Mouse (Mus musculus) midbrain, embryonic 12.5 days (tissue): Measurements from ENCODE around the gene Pip5k1c. TPM values are rescaled to one million over a fixed set of nuclear protein-coding genes. Genes with fewer than 3 reads are reported as not detected.
A peak's percentile ranks its signal among the peaks of the same experiment; 100 is the strongest.

Source experiments
- ATAC-seq: fragments of 200-750 bp; cut with Nextera tagmentation; 2 replicates; pipeline ENCODE4 v1.8.0; 2017; ENCODE audit warnings: low read depth, moderate TSS enrichment, moderate library complexity; ENCODE audit not compliant: low FRiP score
- H3K27ac ChIP-seq: fragments of 300-500 bp; sonication (generic); replicated peaks from 2 replicates; pipeline ENCODE4 v1.5.1; 2016; ENCODE audit warnings: mild to moderate bottlenecking
- H3K27me3 ChIP-seq: fragments of 300-500 bp; sonication (generic); 2 replicates; pipeline ENCODE4 v1.6.1; 2016; ENCODE audit warnings: mild to moderate bottlenecking
- H3K36me3 ChIP-seq: fragments of 300-500 bp; sonication (generic); 2 replicates; pipeline ENCODE4 v1.6.1; 2016
- H3K4me1 ChIP-seq: fragments of 300-500 bp; sonication (generic); 2 replicates; pipeline ENCODE4 v1.6.1; 2016
- H3K4me2 ChIP-seq: fragments of 300-500 bp; sonication (generic); replicated peaks from 2 replicates; pipeline ENCODE4 v1.6.1; 2016; ENCODE audit warnings: mild to moderate bottlenecking, moderate library complexity
- H3K4me3 ChIP-seq: fragments of 300-500 bp; sonication (generic); 2 replicates; pipeline ENCODE4 v1.5.1; 2016; ENCODE audit warnings: mild to moderate bottlenecking
- H3K9ac ChIP-seq: fragments of 300-500 bp; sonication (generic); replicated peaks from 2 replicates; pipeline ENCODE4 v1.6.1; 2016; ENCODE audit warnings: mild to moderate bottlenecking, moderate library complexity
- H3K9me3 ChIP-seq: fragments of 300-500 bp; sonication (generic); 2 replicates; pipeline ENCODE4 v1.6.1; 2016; ENCODE audit warnings: mild to moderate bottlenecking
- WGBS: fragments of 180-500 bp; shearing (Covaris S2); methylation state at CpG from one replicate; pipeline ENCODE4 v1.1.7; 2016; 5-methylcytosine and 5-hydroxymethylcytosine counted together
- polyA plus RNA-seq: library from polyadenylated mRNA; unstranded; fragments of >200 nt; fragmentation: Nextera tagmentation; extraction: Ambion mirVana; gene quantifications from 2 replicates; pipeline ENCODE4 v1.2.1, GENCODE M21; 2016

The Pip5k1c gene
- polyA plus RNA-seq, 1 experiment from 2014 or later = 89.9 TPM

DNA sequence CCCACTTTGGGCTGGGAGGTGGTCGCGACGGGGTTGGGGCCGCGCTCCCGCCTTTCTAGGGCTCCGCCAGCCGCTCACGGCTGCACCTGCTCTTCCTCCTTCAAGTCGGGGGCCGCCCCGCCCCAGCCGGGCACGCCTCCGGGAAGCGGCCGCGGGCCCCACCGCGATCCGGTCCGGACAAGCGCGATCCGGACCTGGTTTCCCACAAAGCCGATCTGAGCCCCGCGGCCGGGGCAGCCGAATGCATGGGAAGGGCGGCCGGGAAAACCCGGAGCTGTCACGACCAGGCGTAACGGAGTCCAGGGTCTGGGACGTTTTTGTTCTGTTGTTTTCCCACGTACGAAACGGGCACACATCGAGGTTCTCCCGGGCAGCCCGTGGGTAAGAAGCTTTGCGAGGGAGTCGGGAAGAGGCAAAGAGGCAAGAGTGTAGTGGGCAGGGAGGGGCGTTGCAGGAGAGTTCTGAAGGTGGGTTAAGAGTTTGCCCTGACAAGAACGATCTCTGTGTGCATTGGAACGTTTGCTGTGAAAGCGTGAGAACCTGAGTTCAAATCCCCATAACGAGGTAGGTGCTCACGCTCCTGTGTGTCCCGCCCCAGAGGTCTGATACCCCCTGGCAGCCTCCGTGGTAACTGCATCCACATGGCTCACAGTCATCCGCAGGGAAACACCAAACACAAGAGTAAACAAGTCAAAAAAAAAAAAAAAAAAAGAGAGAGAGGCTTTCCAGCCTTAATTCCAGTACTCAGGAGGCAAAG is 6.9 kb upstream of the Pip5k1c start:
- 2% methylated on average over 54 of the region's 54 CpGs for WGBS
- Histone ChIP-seq H3K27ac (no peak overlapping the region), H3K36me3 (no peaks in the 10 kb centered on the region), H3K4me1 (peaks cover 10% of the 10 kb centered on the region; the same call in 1 of the 2 replicates), H3K4me3 (peak overlapping the region; percentile 50), H3K4me2 (peak overlapping the region; percentile 72), H3K9me3 (no peaks in the 10 kb centered on the region), H3K9ac (peak overlapping the region; percentile 56), H3K27me3 (peaks cover 65% of the 10 kb centered on the region)
- peak; percentile 75 for ATAC-seq

DNA sequence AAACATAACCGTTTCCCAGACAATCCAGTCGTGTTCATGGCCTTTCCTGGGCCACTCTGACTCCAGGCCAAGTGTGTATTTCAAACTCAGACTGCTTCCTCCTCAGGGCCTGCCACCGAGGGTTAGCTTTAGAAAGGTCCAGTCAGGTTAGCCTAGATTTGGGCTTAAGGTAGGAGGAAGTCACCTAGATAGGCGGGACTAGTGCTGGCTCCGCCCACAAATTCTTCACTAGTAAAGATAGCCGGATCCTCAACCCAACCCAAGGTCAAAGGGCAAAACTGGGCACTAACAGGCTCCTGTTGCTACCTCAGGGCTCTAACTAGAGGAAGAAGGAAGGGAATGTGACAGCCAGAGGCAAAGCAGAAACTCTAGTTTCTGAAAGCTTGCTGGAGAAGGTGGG is 6.2 kb upstream of the Pip5k1c start:
- Histone ChIP-seq H3K27me3 (peaks cover 65% of the 10 kb centered on the region), H3K36me3 (no peaks in the 10 kb centered on the region), H3K27ac (no peak overlapping the region), H3K9ac (no peak overlapping the region), H3K4me2 (no peak overlapping the region), H3K4me3 (no peak overlapping the region), H3K9me3 (no peaks in the 10 kb centered on the region), H3K4me1 (peaks cover 13% of the 10 kb centered on the region; the same call in 1 of the 2 replicates)
- 48% methylated on average over 6 of the region's 6 CpGs for WGBS
- no peak for ATAC-seq

DNA sequence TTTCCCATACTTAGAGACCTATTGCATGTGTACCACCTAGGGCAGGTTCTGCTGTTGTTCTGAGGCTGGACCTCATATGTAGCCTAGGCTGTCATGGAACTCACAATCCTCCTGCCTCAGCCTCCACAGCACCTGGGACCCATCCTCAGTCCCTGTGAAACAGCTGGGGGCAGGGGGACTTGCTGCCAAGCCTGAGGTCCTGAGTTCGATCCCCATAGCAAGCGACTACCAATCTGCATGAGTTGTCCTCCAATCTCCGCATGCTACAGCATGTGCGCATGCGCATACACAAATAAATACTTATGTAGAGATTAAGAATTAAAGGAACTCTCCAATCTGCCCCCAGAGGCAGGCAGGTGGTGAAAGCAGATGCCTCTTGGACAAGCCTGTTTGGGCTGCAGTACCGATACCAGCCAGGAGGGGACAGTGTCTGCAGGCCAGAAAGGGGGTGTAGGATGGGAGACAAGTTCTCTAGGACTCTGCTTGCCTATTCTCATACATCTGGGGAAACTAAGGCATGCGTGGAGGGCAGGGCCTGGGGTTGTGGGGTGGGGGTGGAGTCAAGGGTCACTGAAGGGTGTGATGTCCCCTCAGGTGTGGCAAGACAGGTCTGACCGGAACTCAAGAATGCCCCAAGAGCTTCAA is 5.1 kb upstream of the Pip5k1c start:
- 61% methylated on average over 8 of the region's 8 CpGs for WGBS
- H3K27me3 ChIP-seq = peaks cover 68% of the 10 kb centered on the region
- no peak overlapping the region for H3K4me2 ChIP-seq
- no peak overlapping the region for H3K9ac ChIP-seq
- no peak for ATAC-seq
- H3K9me3 ChIP-seq = no peaks in the 10 kb centered on the region
- H3K36me3 ChIP-seq = no peaks in the 10 kb centered on the region
- H3K4me1 ChIP-seq = peaks cover 13% of the 10 kb centered on the region; the same call in 1 of the 2 replicates
- no peak overlapping the region for H3K4me3 ChIP-seq
- no peak overlapping the region for H3K27ac ChIP-seq

DNA sequence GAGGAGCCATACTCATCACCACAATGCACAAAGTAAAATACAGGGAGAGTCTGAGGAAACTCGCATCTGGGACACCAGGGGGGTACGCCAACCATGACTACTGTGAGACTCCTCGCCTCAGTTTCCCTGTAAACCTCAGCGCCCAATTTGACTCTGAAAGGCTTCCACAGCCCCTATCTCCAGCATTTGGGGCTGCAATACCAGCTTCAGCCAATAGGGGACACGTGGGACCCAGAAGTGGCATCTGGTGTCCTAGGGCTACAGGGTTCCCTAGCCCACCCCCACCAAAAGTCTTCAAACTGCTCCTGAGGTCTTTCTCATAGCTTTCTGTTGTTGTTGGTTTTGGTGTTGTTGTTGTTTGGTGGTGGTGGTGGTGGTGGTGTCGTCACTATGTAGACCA is 4.2 kb upstream of the Pip5k1c start:
- H3K27me3 ChIP-seq = peaks cover 59% of the 10 kb centered on the region
- H3K9me3 ChIP-seq = no peaks in the 10 kb centered on the region
- H3K4me3 ChIP-seq = no peak overlapping the region
- ATAC-seq = no peak
- H3K36me3 ChIP-seq = no peaks in the 10 kb centered on the region
- H3K4me2 ChIP-seq = no peak overlapping the region
- H3K27ac ChIP-seq = no peak overlapping the region
- no peak overlapping the region for H3K9ac ChIP-seq
- WGBS = 28% methylated on average over 6 of the region's 6 CpGs
- H3K4me1 ChIP-seq = peaks cover 16% of the 10 kb centered on the region

DNA sequence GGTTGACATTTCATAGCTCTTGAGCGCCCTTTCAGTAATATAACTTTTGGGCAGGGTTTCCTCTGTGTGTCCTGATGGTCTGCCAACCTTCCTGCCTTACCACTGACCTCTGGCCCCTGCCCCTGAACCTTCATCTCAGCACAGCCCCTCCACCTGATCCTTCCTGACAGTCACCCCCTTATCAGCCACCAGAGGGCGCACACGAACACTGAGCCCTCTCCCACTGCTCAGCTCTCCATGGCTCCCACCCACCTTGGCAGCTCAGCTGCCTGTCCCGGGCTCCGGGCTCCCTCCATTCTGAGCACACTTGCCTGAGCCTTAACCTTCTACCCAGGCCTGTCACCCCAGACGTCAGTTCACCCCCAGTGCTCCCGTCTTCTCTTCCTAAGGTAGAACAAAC is 3.5 kb upstream of the Pip5k1c start:
- no peak for ATAC-seq
- peaks cover 53% of the 10 kb centered on the region for H3K27me3 ChIP-seq
- H3K9ac ChIP-seq = no peak overlapping the region
- no peak overlapping the region for H3K4me3 ChIP-seq
- peaks cover 22% of the 10 kb centered on the region for H3K4me1 ChIP-seq
- no peak overlapping the region for H3K27ac ChIP-seq
- H3K4me2 ChIP-seq = no peak overlapping the region
- 5% methylated on average over 7 of the region's 7 CpGs for WGBS
- no peaks in the 10 kb centered on the region for H3K9me3 ChIP-seq
- H3K36me3 ChIP-seq = no peaks in the 10 kb centered on the region

DNA sequence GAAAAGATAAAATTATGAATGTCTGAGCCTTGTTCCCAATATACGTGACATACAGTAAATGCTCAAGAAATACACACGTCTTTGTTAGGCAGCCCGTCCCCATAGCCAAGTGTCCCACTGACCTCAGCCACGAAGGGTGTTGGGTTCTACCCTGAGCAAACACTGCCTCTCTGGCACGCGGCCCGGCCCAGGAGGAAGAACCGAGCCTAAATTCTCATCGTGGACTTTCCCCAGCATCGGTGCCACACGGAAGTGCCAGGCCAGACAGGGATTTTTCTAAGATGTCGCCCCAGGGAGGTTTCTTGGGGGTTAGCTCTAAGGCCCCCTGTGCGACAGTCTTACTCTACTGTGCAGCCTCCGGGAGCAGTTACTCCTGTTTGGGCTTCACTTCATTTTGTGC is 3.0 kb upstream of the Pip5k1c start:
- H3K9ac ChIP-seq = 0 out of 2 replicates have a peak overlapping the region, but pooled peaks have one; percentile 15
- peaks cover 28% of the 10 kb centered on the region for H3K4me1 ChIP-seq
- 64% methylated on average over 14 of the region's 14 CpGs for WGBS
- H3K36me3 ChIP-seq = no peaks in the 10 kb centered on the region
- no peak overlapping the region for H3K4me3 ChIP-seq
- H3K27ac ChIP-seq = no peak overlapping the region
- ATAC-seq = no peak
- H3K9me3 ChIP-seq = no peaks in the 10 kb centered on the region
- H3K27me3 ChIP-seq = peaks cover 47% of the 10 kb centered on the region
- H3K4me2 ChIP-seq = no peak overlapping the region

DNA sequence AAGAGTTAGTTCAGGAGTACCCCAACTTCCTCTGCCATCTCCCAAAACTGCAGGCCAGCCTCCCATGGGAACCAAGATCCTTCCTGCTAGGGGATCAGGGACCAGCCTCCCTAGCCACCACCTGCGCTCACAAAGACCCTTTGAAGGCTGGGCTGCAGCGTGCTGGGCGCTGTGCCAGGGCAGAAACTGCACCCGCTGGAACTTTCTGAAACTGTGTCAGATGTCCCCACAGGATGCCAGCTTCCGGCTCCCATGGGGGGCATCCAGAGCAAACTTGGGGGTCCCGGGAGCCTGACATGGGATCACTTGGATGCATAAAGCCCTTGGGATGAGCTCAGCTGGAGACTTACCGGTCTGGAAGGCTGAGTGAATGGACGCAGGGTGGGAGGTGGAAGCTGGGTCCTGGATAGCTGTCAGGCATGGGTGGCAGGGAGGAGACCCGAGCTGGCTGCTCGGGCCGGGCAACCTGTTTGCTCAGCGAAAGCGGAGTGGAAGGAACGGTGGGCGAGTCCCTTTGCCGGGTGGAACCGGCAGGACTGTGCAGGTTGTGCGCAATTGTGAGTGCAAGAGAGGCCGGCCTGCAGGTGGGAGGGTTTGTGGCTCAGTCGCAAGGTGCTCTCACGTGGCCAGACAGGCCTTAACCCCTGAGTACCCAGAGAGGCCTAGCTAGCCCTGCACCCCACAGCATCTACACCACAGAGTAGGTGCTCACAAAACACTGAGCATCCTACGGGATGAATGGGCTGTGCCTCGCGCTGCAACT is 1.9 kb upstream of the Pip5k1c start:
- Histone ChIP-seq H3K9ac (no peak overlapping the region; the same call in 1 of the 2 replicates), H3K4me1 (peaks cover 34% of the 10 kb centered on the region), H3K4me2 (no peak overlapping the region), H3K27ac (no peak overlapping the region), H3K9me3 (no peaks in the 10 kb centered on the region), H3K27me3 (peaks cover 39% of the 10 kb centered on the region), H3K4me3 (no peak overlapping the region), H3K36me3 (no peaks in the 10 kb centered on the region)
- ATAC-seq = no peak
- 15% methylated on average over 24 of the region's 24 CpGs for WGBS

DNA sequence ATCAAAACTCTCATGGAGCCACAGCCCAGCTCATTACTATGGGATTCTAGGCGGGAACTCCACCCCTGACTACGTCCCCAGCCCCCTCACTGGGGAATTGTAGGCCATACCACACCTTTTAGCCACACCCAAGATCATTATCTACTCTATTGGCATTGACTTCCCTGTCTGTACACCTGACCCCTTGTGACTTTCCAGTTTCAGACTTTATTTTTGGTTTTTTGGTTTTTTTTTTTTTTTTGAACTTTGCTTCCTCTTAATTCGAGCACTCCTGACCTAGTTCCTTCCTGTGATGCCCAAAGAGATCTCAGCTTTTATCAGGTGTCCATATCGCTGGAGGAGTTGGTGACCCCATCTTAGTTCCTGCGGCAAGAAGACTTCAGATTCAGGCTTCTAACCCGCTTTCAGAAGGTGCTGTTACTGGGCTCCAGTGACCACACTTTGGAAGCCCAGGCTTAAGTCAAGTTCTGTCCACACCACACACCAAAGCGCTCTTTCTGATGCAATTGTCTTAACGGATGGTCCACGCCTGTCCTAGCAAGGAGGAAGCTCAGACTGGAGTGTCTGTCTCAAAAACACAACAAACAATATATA is 1.2 kb upstream of the Pip5k1c start, which contains the start of gene Tjp3:
TSS of gene Tjp3 (minus strand) at position 71 of the 594 bp plus-strand sequence.
- Histone ChIP-seq H3K9me3 (no peaks in the 10 kb centered on the region), H3K4me1 (peaks cover 34% of the 10 kb centered on the region), H3K4me2 (no peak within 1 kb of the TSS), H3K4me3 (0 out of 2 replicates have a peak within 1 kb of the TSS, but pooled peaks have one; percentile 88), H3K27me3 (peaks cover 39% of the 10 kb centered on the region), H3K27ac (no peak within 1 kb of the TSS), H3K36me3 (no peaks in the 10 kb centered on the region), H3K9ac (no peak within 1 kb of the TSS; the same call in 1 of the 2 replicates)
- WGBS = 73% methylated on average over 9 of the region's 9 CpGs
- ATAC-seq = no peak

DNA sequence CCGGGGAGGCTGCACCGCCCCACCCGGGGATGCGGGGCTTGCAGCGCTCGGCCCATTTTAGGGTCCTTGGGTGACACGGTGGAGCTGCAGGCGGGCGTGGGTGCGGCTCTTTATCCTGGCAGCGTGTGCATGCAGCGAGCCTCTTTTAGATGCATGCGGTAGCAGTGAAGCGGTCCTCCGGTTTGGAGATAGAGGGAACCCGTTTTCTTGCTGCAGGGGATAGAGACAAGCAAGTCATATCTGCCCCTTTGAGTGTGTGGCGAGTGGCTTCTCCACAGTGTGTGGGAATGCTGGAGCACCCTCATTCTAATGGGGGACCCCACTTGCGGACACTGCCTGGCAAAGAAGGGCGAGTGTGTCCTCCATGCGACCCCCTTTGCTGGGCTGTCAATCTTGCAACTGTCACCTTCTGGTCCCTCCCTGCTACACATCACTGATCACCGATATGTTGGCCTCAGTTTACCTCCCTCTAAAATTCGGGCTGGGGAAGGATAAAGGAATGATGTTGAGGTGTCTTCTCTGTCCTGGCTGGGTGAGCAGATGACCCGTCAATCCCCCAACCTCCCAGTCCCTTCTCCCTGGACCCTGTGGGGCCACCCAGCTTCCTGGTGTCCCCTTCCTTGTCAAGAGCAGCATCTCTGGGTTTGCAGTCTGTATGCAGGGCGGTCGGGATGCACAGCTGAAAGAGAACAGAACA is 719 bp downstream of the Pip5k1c start:
- peak overlapping the region; percentile 89 for H3K9ac ChIP-seq
- H3K4me2 ChIP-seq = peak overlapping the region; percentile 93
- H3K27ac ChIP-seq = peak overlapping the region; percentile 86
- WGBS = 3% methylated on average over 25 of the region's 25 CpGs
- no peak; the same call in 1 of the 2 replicates for ATAC-seq
- no peaks in the 10 kb centered on the region for H3K36me3 ChIP-seq
- peaks cover 35% of the 10 kb centered on the region for H3K4me1 ChIP-seq
- no peaks in the 10 kb centered on the region for H3K9me3 ChIP-seq
- H3K27me3 ChIP-seq = peaks cover 28% of the 10 kb centered on the region
- H3K4me3 ChIP-seq = peak overlapping the region; percentile 88

DNA sequence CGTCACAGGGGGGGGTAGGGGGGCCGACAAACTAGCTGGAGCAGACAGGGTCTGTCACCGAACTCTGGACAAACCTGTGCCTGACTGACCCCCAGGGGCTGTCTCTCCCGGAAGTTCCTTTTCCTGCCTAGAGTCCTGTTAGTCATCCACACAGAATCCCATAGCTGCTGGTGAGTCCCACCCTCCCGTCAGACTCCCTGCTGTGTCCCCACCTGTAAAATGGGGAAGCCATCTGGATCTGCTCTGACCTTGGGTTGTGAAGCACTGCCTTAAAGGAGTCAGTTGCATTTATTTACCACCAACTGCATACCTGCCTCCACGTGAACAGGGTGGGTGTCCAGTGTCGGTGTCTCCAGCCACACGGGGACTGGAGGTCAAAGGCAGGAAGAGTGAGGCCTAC is 1.7 kb downstream of the Pip5k1c start:
- peaks cover 24% of the 10 kb centered on the region for H3K27me3 ChIP-seq
- H3K9me3 ChIP-seq = no peaks in the 10 kb centered on the region
- H3K27ac ChIP-seq = no peak overlapping the region
- H3K4me1 ChIP-seq = peaks cover 35% of the 10 kb centered on the region
- H3K36me3 ChIP-seq = no peaks in the 10 kb centered on the region
- H3K4me3 ChIP-seq = peak overlapping the region; percentile 88
- WGBS = 75% methylated on average over 8 of the region's 8 CpGs
- peak overlapping the region; percentile 93 for H3K4me2 ChIP-seq
- peak overlapping the region; percentile 89 for H3K9ac ChIP-seq
- ATAC-seq = no peak

DNA sequence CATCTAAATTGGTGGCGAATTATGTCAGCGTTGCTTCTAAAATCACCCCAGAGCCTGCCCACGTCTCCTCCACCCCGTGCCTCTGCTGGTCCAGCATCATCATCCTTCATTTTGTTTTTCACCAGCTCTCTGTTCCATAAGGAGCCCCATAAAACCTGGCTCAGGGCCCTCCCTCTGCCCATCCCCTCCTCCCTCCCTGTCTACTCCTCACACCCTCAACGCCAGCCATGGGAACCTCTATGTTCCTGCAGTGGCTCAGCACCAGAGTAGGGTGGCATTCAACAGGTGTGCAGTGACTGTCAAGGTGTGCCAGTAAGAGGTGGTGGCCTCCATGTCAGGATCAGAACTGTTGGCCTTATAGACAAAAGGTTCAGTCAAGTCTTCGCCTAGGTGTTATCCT is 2.4 kb downstream of the Pip5k1c start:
- no peak for ATAC-seq
- Histone ChIP-seq H3K4me2 (no peak overlapping the region), H3K27me3 (peaks cover 16% of the 10 kb centered on the region), H3K27ac (0 out of 2 replicates have a peak overlapping the region, but pooled peaks have one; percentile 12), H3K9me3 (no peaks in the 10 kb centered on the region), H3K4me3 (no peak overlapping the region; the same call in 1 of the 2 replicates), H3K36me3 (no peaks in the 10 kb centered on the region), H3K4me1 (peaks cover 35% of the 10 kb centered on the region), H3K9ac (no peak overlapping the region)
- WGBS = 95% methylated on average over 6 of the region's 6 CpGs
